Mouse (Mus musculus) liver, postnatal 0 days (tissue): ENCODE results near the gene Gramd4.

Experiments used
- CTCF ChIP-seq: sonication (generic); IDR thresholded peaks from 2 replicates; pipeline ENCODE4 v1.5.1; 2016; ENCODE audit warnings: antibody characterized with exemption, low read depth
- EP300 ChIP-seq: IDR thresholded peaks from 2 replicates; pipeline ENCODE4 v1.6.1; 2016; ENCODE audit warnings: antibody characterized with exemption, low read depth, mild to moderate bottlenecking

- TF ChIP-seq CTCF, result no peak
- no peak for TF ChIP-seq EP300
Measured at GRCm38 (mm10) chr15:86059835-86060380, 2.4 kb downstream of the Gramd4 start.
